Mouse (Mus musculus) hindbrain, embryonic 14.5 days (tissue): ENCODE measurements around the gene Chil3. TPM values are rescaled to one million over a fixed set of nuclear protein-coding genes. Genes with fewer than 3 reads are reported as not detected.
"Not testable (repeated sequence)": the region's sequence is repeated elsewhere in the genome, so short reads cannot be mapped to it uniquely, and the experiment has no call there.

ENCODE experiments used
- ATAC-seq: fragments of 200-750 bp; cut with Nextera tagmentation; 2 replicates; pipeline ENCODE4 v1.8.0; 2017; ENCODE audit warnings: moderate number of reproducible peaks, mild to moderate bottlenecking, moderate TSS enrichment, moderate library complexity; ENCODE audit not compliant: low FRiP score
- DNase-seq: peaks from one replicate; pipeline ENCODE4 v3.0.0-alpha.2; 2015; ENCODE audit warnings: low spot score
- H3K27ac ChIP-seq: fragments of 300-500 bp; sonication (generic); 2 replicates; pipeline ENCODE4 v1.5.1; 2014; ENCODE audit warnings: mild to moderate bottlenecking, moderate library complexity
- H3K27me3 ChIP-seq: fragments of 300-500 bp; sonication (generic); 2 replicates; pipeline ENCODE4 v1.6.1; 2014; ENCODE audit warnings: mild to moderate bottlenecking, low read length, mixed read lengths; ENCODE audit not compliant: control insufficient read depth, insufficient read depth
- H3K36me3 ChIP-seq: fragments of 300-500 bp; sonication (generic); replicated peaks from 2 replicates; pipeline ENCODE4 v1.6.1; 2014; ENCODE audit not compliant: control insufficient read depth, insufficient read depth
- H3K4me1 ChIP-seq: fragments of 300-500 bp; sonication (generic); replicated peaks from 2 replicates; pipeline ENCODE4 v1.6.1; 2014; ENCODE audit warnings: antibody characterized with exemption, low read length, mixed read lengths; ENCODE audit not compliant: control insufficient read depth, insufficient read depth
- H3K4me2 ChIP-seq: fragments of 300-500 bp; sonication (generic); replicated peaks from 2 replicates; pipeline ENCODE4 v1.6.1; 2014; ENCODE audit warnings: mild to moderate bottlenecking, moderate library complexity
- H3K4me3 ChIP-seq: fragments of 300-500 bp; sonication (generic); replicated peaks from 2 replicates; pipeline ENCODE4 v1.5.1; 2014; ENCODE audit warnings: mild to moderate bottlenecking, low read length
- H3K9ac ChIP-seq: fragments of 300-500 bp; sonication (generic); 2 replicates; pipeline ENCODE4 v1.6.1; 2014
- H3K9me3 ChIP-seq: fragments of 300-500 bp; sonication (generic); 2 replicates; pipeline ENCODE4 v1.6.1; 2016; ENCODE audit warnings: low read length; ENCODE audit not compliant: control insufficient read depth
- WGBS: fragments of 180-500 bp; shearing (Covaris S2); extraction: QIAGEN DNeasy Blood & Tissue Kit; methylation state at CpG from one replicate; pipeline ENCODE4 v1.1.7; 2014; 5-methylcytosine and 5-hydroxymethylcytosine counted together
- polyA plus RNA-seq: library from polyadenylated mRNA; unstranded; fragments of >200 nt; fragmentation: Nextera tagmentation; extraction: Ambion mirVana; gene quantifications from 2 replicates; pipeline ENCODE4 v1.2.1, GENCODE M21; 2014

Chil3 gene
- polyA plus RNA-seq = 0.47 TPM in 1 of 2 replicates, not detected in the other

GRCm38 (mm10) chr3:106167464-106167863 lies at the start of gene Chil3:
Gene Chil3 (minus strand): TSS chr3:106167564.
- H3K4me3 ChIP-seq = no peak within 1 kb of the TSS
- no peaks in the 10 kb centered on the region for H3K36me3 ChIP-seq
- no peak within 1 kb of the TSS for H3K4me2 ChIP-seq
- no peak within 1 kb of the TSS for H3K27ac ChIP-seq
- ATAC-seq (no peak), DNase-seq (no peak)
- no peaks in the 10 kb centered on the region for H3K9me3 ChIP-seq
- no peaks in the 10 kb centered on the region for H3K27me3 ChIP-seq
- no peak within 1 kb of the TSS for H3K9ac ChIP-seq
- no peaks in the 10 kb centered on the region for H3K4me1 ChIP-seq
- WGBS = 81% methylated on average over 3 of the region's 3 CpGs

GRCm38 (mm10) chr3:106198030-106198429 lies 30.7 kb upstream of the Chil3 start:
- H3K4me1 ChIP-seq, H3K4me2 ChIP-seq, ATAC-seq, H3K9ac ChIP-seq, DNase-seq, H3K9me3 ChIP-seq, H3K36me3 ChIP-seq, H3K27ac ChIP-seq, H3K27me3 ChIP-seq, H3K4me3 ChIP-seq: not testable (repeated sequence)
- 71% methylated on average over 1 of the region's 1 CpGs for WGBS

GRCm38 (mm10) chr3:106197246-106197645 lies 29.9 kb upstream of the Chil3 start:
- not testable (repeated sequence) for H3K4me3 ChIP-seq, ATAC-seq, H3K9me3 ChIP-seq, DNase-seq, H3K4me1 ChIP-seq, H3K9ac ChIP-seq, H3K27me3 ChIP-seq, H3K27ac ChIP-seq, H3K4me2 ChIP-seq, H3K36me3 ChIP-seq
- 82% methylated on average over 2 of the region's 2 CpGs for WGBS

- ATAC-seq = 0 out of 2 replicates have a peak, but pooled peaks have one; percentile 34
- H3K27me3 ChIP-seq = no peaks in the 10 kb centered on the region
- no peaks in the 10 kb centered on the region; the same call in 1 of the 2 replicates for H3K9me3 ChIP-seq
- H3K27ac ChIP-seq = no peak overlapping the region
- H3K4me3 ChIP-seq = no peak overlapping the region
- no peak overlapping the region for H3K9ac ChIP-seq
- H3K4me2 ChIP-seq = no peak overlapping the region
- no peaks in the 10 kb centered on the region for H3K4me1 ChIP-seq
- H3K36me3 ChIP-seq = no peaks in the 10 kb centered on the region
- no peak for DNase-seq
Observed at GRCm38 (mm10) chr3:106196276-106196675, 28.9 kb upstream of the Chil3 start.

- 93% methylated on average over 12 of the region's 12 CpGs for WGBS
- ATAC-seq = peak; percentile 51; the same call in 1 of the 2 replicates
- Histone ChIP-seq H3K36me3 (no peaks in the 10 kb centered on the region), H3K27ac (no peak overlapping the region), H3K4me2 (no peak overlapping the region), H3K9me3 (no peaks in the 10 kb centered on the region; the same call in 1 of the 2 replicates), H3K4me1 (no peaks in the 10 kb centered on the region), H3K4me3 (no peak overlapping the region), H3K27me3 (no peaks in the 10 kb centered on the region), H3K9ac (no peak overlapping the region)
- DNase-seq = no peak
Observed at GRCm38 (mm10) chr3:106195486-106195885, 28.1 kb upstream of the Chil3 start.

- no peak overlapping the region for H3K4me2 ChIP-seq
- 0 out of 2 replicates have a peak, but pooled peaks cover 5% of the 10 kb centered on the region for H3K9me3 ChIP-seq
- H3K36me3 ChIP-seq = no peaks in the 10 kb centered on the region
- no peak overlapping the region for H3K9ac ChIP-seq
- no peaks in the 10 kb centered on the region for H3K4me1 ChIP-seq
- DNase-seq (no peak), ATAC-seq (0 out of 2 replicates have a peak, but pooled peaks have one; percentile 55)
- WGBS = 87% methylated on average over 2 of the region's 2 CpGs
- H3K4me3 ChIP-seq = no peak overlapping the region
- H3K27me3 ChIP-seq = no peaks in the 10 kb centered on the region
- no peak overlapping the region for H3K27ac ChIP-seq
Observed at GRCm38 (mm10) chr3:106187991-106188390, 20.6 kb upstream of the Chil3 start.

GRCm38 (mm10) chr3:106177509-106178189 lies 10.3 kb upstream of the Chil3 start:
- Histone ChIP-seq H3K27me3 (no peaks in the 10 kb centered on the region), H3K4me3 (no peak overlapping the region), H3K9ac (no peak overlapping the region), H3K9me3 (0 out of 2 replicates have a peak, but pooled peaks cover 12% of the 10 kb centered on the region), H3K36me3 (no peaks in the 10 kb centered on the region), H3K27ac (no peak overlapping the region), H3K4me1 (no peaks in the 10 kb centered on the region), H3K4me2 (no peak overlapping the region)
- 0 out of 2 replicates have a peak, but pooled peaks have one; percentile 43 for ATAC-seq
- WGBS = 86% methylated on average over 13 of the region's 13 CpGs
- DNase-seq = no peak

- not testable (repeated sequence) for H3K4me2 ChIP-seq, H3K9ac ChIP-seq, H3K36me3 ChIP-seq, H3K4me1 ChIP-seq, DNase-seq, H3K27me3 ChIP-seq, H3K27ac ChIP-seq, ATAC-seq, H3K9me3 ChIP-seq, H3K4me3 ChIP-seq
- WGBS = 51% methylated on average over 2 of the region's 2 CpGs
Observed at GRCm38 (mm10) chr3:106174971-106175370, 7.6 kb upstream of the Chil3 start.

- not testable (repeated sequence) for H3K9me3 ChIP-seq, ATAC-seq, H3K4me2 ChIP-seq, H3K27ac ChIP-seq, H3K4me3 ChIP-seq, DNase-seq, H3K27me3 ChIP-seq, H3K36me3 ChIP-seq, H3K9ac ChIP-seq, H3K4me1 ChIP-seq
- 80% methylated on average over 2 of the region's 2 CpGs for WGBS
Observed at GRCm38 (mm10) chr3:106172506-106172905, 5.1 kb upstream of the Chil3 start.
